Mouse (Mus musculus): ENCODE measurements around the gene Mad1l1.

Mad1l1 gene

GRCm38 (mm10) chr5:140150136-140150535 is 171.2 kb downstream of the Mad1l1 start:
- in situ Hi-C loops (cut with MboI; ENCODE audit: low sequenced_read_pairs), result no loop called here

DNA sequence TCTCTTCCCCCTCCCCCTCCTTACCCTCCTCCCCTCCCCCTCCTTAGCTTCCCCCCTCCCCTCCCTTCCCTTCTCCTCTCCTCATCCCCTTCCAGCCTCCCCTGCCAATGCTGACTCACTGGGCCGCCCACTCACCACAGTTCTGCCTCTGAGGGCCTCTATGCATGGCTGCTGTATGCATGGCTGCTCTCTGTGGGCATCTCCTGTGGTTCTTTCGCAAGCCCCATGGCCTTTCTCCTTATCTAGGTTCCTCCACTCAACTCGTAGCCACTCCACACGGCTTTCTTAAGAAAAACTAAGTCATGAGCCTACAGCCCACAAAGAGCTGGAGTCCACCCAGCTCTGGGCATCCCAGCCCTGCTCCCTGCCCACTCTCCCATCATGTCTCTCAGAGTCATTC is 172.1 kb downstream of the Mad1l1 start:
- in situ Hi-C loops (cut with MboI; ENCODE audit: low sequenced_read_pairs), result loop anchor here (25.0 kb wide), 1 partner anchor 312 kb away; the partner anchor contains the start of genes Gm26938 and Psmg3

- in situ Hi-C loops (cut with MboI; ENCODE audit: low sequenced_read_pairs), result loop anchor here (25.0 kb wide), 1 partner anchor 306 kb away; the partner anchor contains the start of genes Gm26938 and Psmg3
These were observed 177.8 kb downstream of the Mad1l1 start for GRCm38 (mm10) chr5:140143541-140143940.

DNA sequence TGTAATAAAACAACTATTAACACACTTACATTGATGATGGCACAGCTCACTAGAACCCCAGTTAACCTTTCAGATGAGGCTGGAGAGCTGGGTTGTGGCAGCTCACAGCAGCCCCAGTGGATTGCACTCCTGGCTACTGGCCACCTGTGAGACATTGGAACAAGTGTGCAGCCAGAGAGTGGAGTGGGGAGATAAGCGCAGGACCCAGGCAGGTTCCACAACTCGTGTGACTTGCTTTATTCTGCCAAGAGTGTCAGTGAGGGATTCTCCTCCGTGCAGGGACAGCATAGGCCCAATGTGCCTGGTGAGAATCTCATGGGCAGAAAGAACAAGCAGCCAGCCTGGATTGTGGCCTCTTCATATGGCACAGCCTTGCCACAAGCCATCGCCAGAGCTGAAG is 180.0 kb downstream of the Mad1l1 start:
- in situ Hi-C loops (cut with MboI; ENCODE audit: low sequenced_read_pairs), result loop anchor here (25.0 kb wide), 1 partner anchor 304 kb away; the partner anchor contains the start of genes Gm26938 and Psmg3

- in situ Hi-C loops (cut with MboI; ENCODE audit: low sequenced_read_pairs), result loop anchor here (25.0 kb wide), 1 partner anchor 303 kb away; the partner anchor contains the start of genes Gm26938 and Psmg3
These were observed 181.1 kb downstream of the Mad1l1 start for GRCm38 (mm10) chr5:140140214-140140613.

GRCm38 (mm10) chr5:140135734-140136625 is 185.4 kb downstream of the Mad1l1 start:
- in situ Hi-C loops (cut with MboI; ENCODE audit: low sequenced_read_pairs), result loop anchor here (25.0 kb wide), 1 partner anchor 299 kb away; the partner anchor contains the start of genes Gm26938 and Psmg3

DNA sequence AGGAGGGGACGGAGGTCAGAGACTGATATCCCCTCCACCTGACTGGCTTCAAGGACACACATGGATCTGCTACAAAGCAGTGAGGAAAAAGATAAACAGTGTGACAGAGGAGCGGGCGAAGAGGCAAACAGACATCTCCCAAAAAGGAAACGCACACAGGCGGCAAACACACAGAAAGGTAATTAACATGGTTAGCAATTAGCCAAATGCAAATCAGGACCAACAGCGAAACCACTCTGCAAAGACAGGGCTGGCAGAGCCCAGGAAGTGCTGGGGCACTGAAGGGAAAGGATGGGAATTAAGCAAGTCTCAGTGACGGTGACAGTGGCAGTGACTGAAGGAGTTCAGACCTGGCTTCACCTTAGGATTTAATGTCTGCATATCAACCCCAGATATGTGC is 187.3 kb downstream of the Mad1l1 start:
- in situ Hi-C loops (cut with MboI; ENCODE audit: low sequenced_read_pairs), result loop anchor here (25.0 kb wide), 1 partner anchor 297 kb away; the partner anchor contains the start of genes Gm26938 and Psmg3

- in situ Hi-C loops (cut with MboI; ENCODE audit: low sequenced_read_pairs), result loop anchor here (25.0 kb wide), 1 partner anchor 291 kb away; the partner anchor contains the start of genes Gm26938 and Psmg3
These were observed 192.9 kb downstream of the Mad1l1 start for GRCm38 (mm10) chr5:140128414-140128981.

GRCm38 (mm10) chr5:140127981-140128380 is 193.4 kb downstream of the Mad1l1 start:
- in situ Hi-C loops (cut with MboI; ENCODE audit: low sequenced_read_pairs), result loop anchor here (25.0 kb wide), 1 partner anchor 291 kb away; the partner anchor contains the start of genes Gm26938 and Psmg3

DNA sequence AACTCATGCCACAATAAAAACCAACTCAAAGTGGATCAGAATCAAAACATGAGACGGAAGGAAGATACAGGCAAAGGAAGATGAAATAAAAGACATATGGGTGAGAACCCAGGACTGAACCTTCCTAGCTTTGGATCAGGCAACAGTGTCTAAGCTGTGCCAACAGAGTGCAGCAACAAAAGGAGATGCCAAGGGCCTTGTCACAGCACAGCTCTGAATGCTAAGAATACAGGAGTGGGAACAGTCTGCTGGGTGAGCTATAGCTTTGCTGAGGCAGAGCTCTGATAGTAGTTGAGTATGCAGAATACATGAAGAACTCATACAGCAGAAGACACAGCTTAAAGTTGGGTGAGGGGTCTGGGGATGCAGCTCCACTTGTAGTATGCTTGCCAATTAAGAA is 196.7 kb downstream of the Mad1l1 start:
- in situ Hi-C loops (cut with MboI; ENCODE audit: low sequenced_read_pairs), result loop anchor here (25.0 kb wide), 1 partner anchor 287 kb away; the partner anchor contains the start of genes Gm26938 and Psmg3

DNA sequence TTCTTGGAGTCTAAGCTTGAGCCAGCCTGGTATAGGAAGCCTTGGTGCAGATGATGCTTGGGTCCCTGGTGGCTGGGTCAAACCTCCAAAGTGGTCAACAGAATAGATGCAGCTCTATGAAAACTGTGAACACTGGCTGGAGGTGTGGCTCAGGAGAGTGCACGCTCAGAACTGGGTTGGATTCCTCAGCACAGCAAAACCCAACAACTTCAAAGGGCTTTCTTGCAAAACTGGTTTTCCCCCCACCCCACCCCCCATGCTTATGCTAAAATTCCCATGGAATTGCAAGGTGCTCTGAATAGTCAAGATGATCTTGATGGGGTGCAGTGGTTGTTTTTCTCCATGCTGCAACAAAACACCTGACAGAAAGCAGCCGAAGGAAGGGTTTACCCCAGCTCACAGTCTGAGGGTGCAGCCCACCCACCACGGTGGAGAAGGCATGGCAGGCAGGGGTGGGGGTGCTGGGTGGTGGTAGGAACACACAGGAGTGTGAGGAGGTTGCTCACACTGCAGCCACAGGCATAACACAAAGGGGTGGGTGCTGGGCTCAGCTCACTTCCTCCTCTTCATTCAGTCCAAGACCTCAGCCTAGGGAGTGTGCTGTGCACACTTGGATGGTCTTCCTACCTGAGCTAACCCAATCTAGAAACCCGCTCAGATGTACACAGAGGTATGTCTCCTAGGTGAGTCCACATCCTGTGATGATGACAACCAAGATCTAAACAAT is 197.5 kb downstream of the Mad1l1 start:
- in situ Hi-C loops (cut with MboI; ENCODE audit: low sequenced_read_pairs), result no loop called here

- in situ Hi-C loops (cut with MboI; ENCODE audit: low sequenced_read_pairs), result no loop called here
These were observed 198.2 kb downstream of the Mad1l1 start for GRCm38 (mm10) chr5:140123194-140123593.

DNA sequence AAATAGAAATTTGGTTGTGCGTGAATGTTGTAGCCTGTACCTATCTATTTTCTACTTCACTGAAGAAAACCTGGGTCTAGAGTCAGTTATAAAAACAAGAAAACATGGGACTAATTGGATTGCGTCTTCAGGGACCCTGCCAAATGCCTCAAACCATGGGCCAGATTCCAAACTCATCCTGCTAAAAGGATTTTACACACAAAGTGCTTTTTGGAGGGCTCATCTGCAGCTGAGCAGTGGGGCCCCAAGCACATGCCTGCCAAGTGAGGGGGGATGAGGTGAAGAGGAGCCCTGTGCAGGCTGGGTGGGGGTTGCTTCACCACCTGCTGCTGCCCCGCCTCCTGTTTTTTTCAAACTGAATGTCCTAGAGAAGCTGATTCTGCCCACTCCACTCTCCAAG is 199.4 kb downstream of the Mad1l1 start:
- in situ Hi-C loops (cut with MboI; ENCODE audit: low sequenced_read_pairs), result no loop called here

DNA sequence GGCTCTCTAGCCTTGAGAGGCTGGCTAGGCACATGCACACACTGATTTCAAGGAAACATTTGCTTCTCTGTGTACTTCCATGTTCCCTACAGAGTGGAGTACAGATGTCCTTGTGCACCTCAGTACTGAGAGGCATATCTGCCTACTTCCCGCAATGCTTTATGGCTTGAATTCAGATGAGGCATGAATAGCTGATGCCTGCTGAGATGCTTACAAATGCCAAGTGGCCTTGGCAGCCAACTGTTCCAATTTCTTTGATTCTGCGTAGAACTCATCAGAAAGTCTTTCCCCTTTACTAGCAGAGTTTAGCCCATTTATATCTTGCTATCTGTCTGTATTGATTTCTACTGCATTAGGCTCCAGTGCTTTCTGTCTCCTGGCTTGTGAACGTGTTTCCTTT is 202.4 kb downstream of the Mad1l1 start:
- in situ Hi-C loops (cut with MboI; ENCODE audit: low sequenced_read_pairs), result no loop called here

DNA sequence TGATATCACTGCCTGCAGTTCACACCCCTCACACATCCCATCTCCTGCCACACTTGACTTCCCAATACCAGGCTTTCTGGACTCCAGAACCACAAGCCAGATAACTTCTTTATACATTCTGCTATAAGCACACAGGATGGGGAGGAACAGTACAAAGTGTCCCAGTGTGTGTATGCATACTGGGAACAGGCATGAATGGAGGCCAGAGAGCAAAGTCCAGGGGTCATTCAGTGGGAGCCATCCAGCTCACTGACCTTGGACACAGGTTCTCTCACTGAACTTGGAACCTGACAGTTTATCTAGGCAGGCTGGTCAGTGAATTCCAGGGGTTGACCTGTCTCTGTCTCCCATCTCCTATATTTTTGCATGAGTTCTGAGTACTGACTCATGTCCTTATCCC is 203.4 kb downstream of the Mad1l1 start:
- in situ Hi-C loops (cut with MboI; ENCODE audit: low sequenced_read_pairs), result no loop called here

DNA sequence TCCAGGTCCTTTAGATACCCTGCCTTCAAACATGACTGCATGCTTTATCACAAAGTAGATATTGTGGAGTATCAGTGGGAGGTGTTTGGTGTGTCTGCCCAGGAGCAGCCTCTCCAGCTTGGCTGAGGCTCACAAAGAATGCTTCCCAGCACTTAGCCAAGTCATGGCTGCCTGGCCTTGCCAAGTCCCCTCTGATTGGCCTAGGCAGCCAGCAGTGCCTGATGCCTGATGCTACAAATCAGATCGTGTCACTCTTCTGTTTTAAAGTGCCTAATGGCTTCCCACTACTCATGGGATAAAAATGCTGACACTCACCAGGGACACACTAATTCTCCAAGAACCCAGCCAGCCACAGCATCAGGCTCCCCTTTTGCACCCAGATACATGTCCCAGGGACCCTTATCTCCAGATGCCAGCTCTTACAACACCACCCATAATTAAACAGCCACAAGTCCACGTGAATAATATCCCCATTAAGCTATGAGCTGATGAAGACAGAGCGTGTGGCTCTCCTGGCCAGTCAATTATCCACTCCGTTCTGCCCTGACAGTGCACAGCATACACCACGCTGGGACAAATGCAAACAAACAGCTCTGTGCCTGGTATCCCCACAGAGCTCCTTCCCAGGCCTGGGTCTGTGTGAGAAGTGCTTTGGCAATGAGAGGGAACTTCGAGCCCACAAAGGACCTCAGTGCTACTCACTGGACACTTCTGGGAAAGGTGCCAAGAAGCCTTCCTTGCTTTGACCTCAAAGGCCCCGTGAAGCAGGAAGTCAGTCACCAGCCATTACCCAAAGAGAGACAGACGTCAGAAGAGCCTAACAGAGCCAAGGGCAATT is 205.7 kb downstream of the Mad1l1 start:
- in situ Hi-C loops (cut with MboI; ENCODE audit: low sequenced_read_pairs), result no loop called here

DNA sequence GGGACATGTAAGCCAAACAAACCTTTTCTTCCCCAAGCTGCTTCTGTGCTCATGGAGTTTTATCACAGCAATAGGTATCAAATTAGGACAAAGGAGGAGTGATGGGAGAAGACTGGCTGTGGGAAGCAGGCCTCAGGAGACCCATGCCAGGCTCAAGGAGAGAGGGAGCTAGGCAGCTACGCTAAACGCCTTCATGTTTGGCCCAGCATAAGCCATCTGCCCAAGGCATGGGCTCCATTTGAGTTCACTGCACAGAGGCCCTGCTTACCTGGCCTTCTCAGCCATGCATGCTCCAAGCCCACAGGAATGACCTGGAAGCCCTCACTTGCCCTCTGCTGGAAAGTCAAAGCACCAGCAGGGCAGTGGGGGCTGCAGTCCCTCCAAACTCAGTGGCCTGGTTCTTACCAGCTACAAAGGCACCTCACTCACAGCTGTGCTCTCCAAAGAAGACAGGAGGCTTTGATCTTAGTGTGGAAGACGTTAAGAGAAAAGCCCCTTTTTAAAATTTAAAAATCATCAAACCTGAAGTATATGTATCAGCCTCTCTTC is 206.8 kb downstream of the Mad1l1 start:
- in situ Hi-C loops (cut with MboI; ENCODE audit: low sequenced_read_pairs), result no loop called here

- in situ Hi-C loops (cut with MboI; ENCODE audit: low sequenced_read_pairs), result no loop called here
These were observed 208.1 kb downstream of the Mad1l1 start for GRCm38 (mm10) chr5:140113281-140113680.

- in situ Hi-C loops (cut with MboI; ENCODE audit: low sequenced_read_pairs), result no loop called here
These were observed 211.3 kb downstream of the Mad1l1 start for GRCm38 (mm10) chr5:140110024-140110423.

- in situ Hi-C loops (cut with MboI; ENCODE audit: low sequenced_read_pairs), result no loop called here
These were observed 213.4 kb downstream of the Mad1l1 start for GRCm38 (mm10) chr5:140107907-140108306.
